Mouse (Mus musculus): ENCODE measurements around the gene Aifm2. TPM values are rescaled to one million over a fixed set of nuclear protein-coding genes. Genes with fewer than 3 reads are reported as not detected.
A peak's percentile ranks its signal among the peaks of the same experiment; 100 is the strongest.

Aifm2 gene
- total RNA-seq, 1 experiment, result 13.4 TPM

- TF ChIP-seq CHD2 (IDR thresholded peaks at IDR 0.05; ENCODE audit: low read depth, low read length) (no peak), MAFK (IDR thresholded peaks at IDR 0.05; ENCODE audit: insufficient read depth, low read depth, low read length) (no peak), ZC3H11A (IDR thresholded peaks at IDR 0.05; ENCODE audit: borderline replicate concordance, low read depth, low read length) (no peak), ZNF384 (IDR thresholded peaks at IDR 0.05; ENCODE audit: low read depth, low read length) (no peak), HCFC1 (IDR thresholded peaks at IDR 0.05; ENCODE audit: borderline replicate concordance, insufficient read depth, low read length) (no peak)
- Histone ChIP-seq H3K36me3 (ENCODE audit: control insufficient read depth, insufficient read depth, low read length, poor library complexity, severe bottlenecking) (no peaks in the 10 kb centered on the region), H3K9me3 (ENCODE audit: control insufficient read depth, insufficient read depth, low read depth, low read length) (no peaks in the 10 kb centered on the region), H3K9ac (ENCODE audit: insufficient read depth, low read depth, low read length, poor library complexity, severe bottlenecking) (no peak overlapping the region), H3K27ac (ENCODE audit: insufficient read depth, low read depth, low read length, poor library complexity, severe bottlenecking) (no peak overlapping the region), H3K4me3 (ENCODE audit: insufficient read depth in 1 of 2, low read depth in 1 of 2, low read length in 2 of 2, poor library complexity in 1 of 2, severe bottlenecking in 1 of 2) (no peak overlapping the region), H3K4me1 (ENCODE audit: control insufficient read depth in 2 of 2, insufficient read depth in 2 of 2, low read length in 2 of 2, poor library complexity in 1 of 2) (no peaks in the 10 kb centered on the region; a peak in 1 of 4 replicates)
- DNase-seq (ENCODE audit: low read depth, low spot score), result no peak
- in situ Hi-C loops (cut with MboI; ENCODE audit: low sequenced_read_pairs in 2 of 2, unreplicated experiment in 2 of 2), result no loop called here
These were observed 51.7 kb downstream of the Aifm2 start for GRCm38 (mm10) chr10:61766806-61767205.

GRCm38 (mm10) chr10:61781461-61782128 lies 66.5 kb downstream of the Aifm2 start:
- H3K9ac ChIP-seq (ENCODE audit: insufficient read depth, low read depth, low read length, poor library complexity, severe bottlenecking), result no peak overlapping the region
- H3K27ac ChIP-seq (ENCODE audit: insufficient read depth, low read depth, low read length, poor library complexity, severe bottlenecking), result no peak overlapping the region; the same call in 1 of the 2 replicates
- no peak for DNase-seq (ENCODE audit: low read depth, low spot score)
- H3K4me3 ChIP-seq (ENCODE audit: insufficient read depth in 1 of 2, low read depth in 1 of 2, low read length in 2 of 2, poor library complexity in 1 of 2, severe bottlenecking in 1 of 2), result no peak overlapping the region
- no peaks in the 10 kb centered on the region for H3K36me3 ChIP-seq (ENCODE audit: control insufficient read depth, insufficient read depth, low read length, poor library complexity, severe bottlenecking)
- TF ChIP-seq HCFC1 (IDR thresholded peaks at IDR 0.05; ENCODE audit: borderline replicate concordance, insufficient read depth, low read length) (no peak), CHD2 (IDR thresholded peaks at IDR 0.05; ENCODE audit: low read depth, low read length) (no peak), MAFK (IDR thresholded peaks at IDR 0.05; ENCODE audit: insufficient read depth, low read depth, low read length) (no peak), ZNF384 (IDR thresholded peaks at IDR 0.05; ENCODE audit: low read depth, low read length) (peak; percentile 88), ZC3H11A (IDR thresholded peaks at IDR 0.05; ENCODE audit: borderline replicate concordance, low read depth, low read length) (no peak)
- peaks cover 0 to 2% of the 10 kb centered on the region in 2 experiments; a peak in 3 of 4 replicates for H3K4me1 ChIP-seq (ENCODE audit: control insufficient read depth in 2 of 2, insufficient read depth in 2 of 2, low read length in 2 of 2, poor library complexity in 1 of 2)
- in situ Hi-C loops (cut with MboI; ENCODE audit: low sequenced_read_pairs in 2 of 2, unreplicated experiment in 2 of 2), result no loop called here
- H3K9me3 ChIP-seq (ENCODE audit: control insufficient read depth, insufficient read depth, low read depth, low read length), result no peaks in the 10 kb centered on the region

GRCm38 (mm10) chr10:61782799-61783611 lies 67.9 kb downstream of the Aifm2 start:
- in situ Hi-C loops (cut with MboI; ENCODE audit: low sequenced_read_pairs in 2 of 2, unreplicated experiment in 2 of 2), result no loop called here
- Histone ChIP-seq H3K4me1 (ENCODE audit: control insufficient read depth in 2 of 2, insufficient read depth in 2 of 2, low read length in 2 of 2, poor library complexity in 1 of 2) (peaks cover 2 to 4% of the 10 kb centered on the region in 2 experiments; a peak in 3 of 4 replicates), H3K9ac (ENCODE audit: insufficient read depth, low read depth, low read length, poor library complexity, severe bottlenecking) (peak overlapping the region; percentile 93), H3K9me3 (ENCODE audit: control insufficient read depth, insufficient read depth, low read depth, low read length) (no peaks in the 10 kb centered on the region), H3K36me3 (ENCODE audit: control insufficient read depth, insufficient read depth, low read length, poor library complexity, severe bottlenecking) (no peaks in the 10 kb centered on the region), H3K4me3 (ENCODE audit: insufficient read depth in 1 of 2, low read depth in 1 of 2, low read length in 2 of 2, poor library complexity in 1 of 2, severe bottlenecking in 1 of 2) (peak overlapping the region; percentile 92 to 99), H3K27ac (ENCODE audit: insufficient read depth, low read depth, low read length, poor library complexity, severe bottlenecking) (peak overlapping the region; percentile 49; the same call in 1 of the 2 replicates)
- peak; percentile 81 for DNase-seq (ENCODE audit: low read depth, low spot score)
- 0 out of 2 replicates have a peak, but pooled peaks have one; percentile 18 for TF ChIP-seq HCFC1 (IDR thresholded peaks at IDR 0.05; ENCODE audit: borderline replicate concordance, insufficient read depth, low read length)
- no peak for TF ChIP-seq CHD2 (IDR thresholded peaks at IDR 0.05; ENCODE audit: low read depth, low read length)

GRCm38 (mm10) chr10:61783621-61784251 lies 68.7 kb downstream of the Aifm2 start, which contains the start of gene H2afy2:
Gene H2afy2 (minus strand): TSS chr10:61784147.
- H3K9ac ChIP-seq (ENCODE audit: insufficient read depth, low read depth, low read length, poor library complexity, severe bottlenecking), result peak within 1 kb of the TSS; percentile 93
- H3K27ac ChIP-seq (ENCODE audit: insufficient read depth, low read depth, low read length, poor library complexity, severe bottlenecking), result peak within 1 kb of the TSS; percentile 49; the same call in 1 of the 2 replicates
- peak within 1 kb of the TSS; percentile 92 to 99 for H3K4me3 ChIP-seq (ENCODE audit: insufficient read depth in 1 of 2, low read depth in 1 of 2, low read length in 2 of 2, poor library complexity in 1 of 2, severe bottlenecking in 1 of 2)
- H3K36me3 ChIP-seq (ENCODE audit: control insufficient read depth, insufficient read depth, low read length, poor library complexity, severe bottlenecking), result no peaks in the 10 kb centered on the region
- no peaks in the 10 kb centered on the region for H3K9me3 ChIP-seq (ENCODE audit: control insufficient read depth, insufficient read depth, low read depth, low read length)
- H3K4me1 ChIP-seq (ENCODE audit: control insufficient read depth in 2 of 2, insufficient read depth in 2 of 2, low read length in 2 of 2, poor library complexity in 1 of 2), result peaks cover 4 to 7% of the 10 kb centered on the region in 2 experiments
- peak; percentile 47 for DNase-seq (ENCODE audit: low read depth, low spot score)
- no peak for TF ChIP-seq ZC3H11A (IDR thresholded peaks at IDR 0.05; ENCODE audit: borderline replicate concordance, low read depth, low read length)
- TF ChIP-seq ZNF384 (IDR thresholded peaks at IDR 0.05; ENCODE audit: low read depth, low read length), result no peak
- no peak for TF ChIP-seq CHD2 (IDR thresholded peaks at IDR 0.05; ENCODE audit: low read depth, low read length)
- peak; percentile 43; the same call in 1 of the 2 replicates for TF ChIP-seq HCFC1 (IDR thresholded peaks at IDR 0.05; ENCODE audit: borderline replicate concordance, insufficient read depth, low read length)
- no peak for TF ChIP-seq MAFK (IDR thresholded peaks at IDR 0.05; ENCODE audit: insufficient read depth, low read depth, low read length)
- in situ Hi-C loops (cut with MboI; ENCODE audit: low sequenced_read_pairs in 2 of 2, unreplicated experiment in 2 of 2), result no loop called here

All from ES-E14 (cell line).